Mouse (Mus musculus): ENCODE data around the gene Mrpl22.
"Not testable (repeated sequence)": the region's sequence is repeated elsewhere in the genome, so short reads cannot be mapped to it uniquely, and the experiment has no call there.

DNA sequence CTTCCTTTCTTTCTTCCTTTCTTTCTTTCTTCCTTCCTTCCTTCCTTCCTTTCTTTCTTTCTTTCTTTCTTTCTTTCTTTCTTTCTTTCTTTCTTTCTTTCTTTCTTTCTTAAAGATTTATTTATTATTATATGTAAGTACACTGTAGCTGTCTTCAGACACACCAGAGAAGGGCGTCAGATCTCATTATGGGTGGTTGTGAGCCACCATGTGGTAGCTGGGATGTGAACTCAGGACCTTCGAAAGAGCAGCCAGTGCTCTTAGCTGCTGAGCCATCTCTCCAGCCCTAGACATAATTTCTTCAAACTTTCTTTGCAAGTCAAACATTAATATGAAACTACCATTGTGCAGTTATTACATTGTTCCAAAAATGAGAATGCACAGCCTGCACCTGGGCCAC, 53.4 kb downstream of the Mrpl22 start:
- TF ChIP-seq POLR2A (IDR thresholded peaks at IDR 0.05; ENCODE audit: insufficient read length, low read depth); MYOG (IDR thresholded peaks at IDR 0.05; ENCODE audit: control insufficient read depth in 1 of 3, insufficient read depth in 1 of 3, insufficient read length in 2 of 3, low read depth in 2 of 3); USF1 (IDR thresholded peaks at IDR 0.05; ENCODE audit: low read depth); TCF3 (IDR thresholded peaks at IDR 0.05; ENCODE audit: insufficient read length, low read depth); TCF12 (IDR thresholded peaks at IDR 0.05; ENCODE audit: insufficient read depth, poor library complexity, severe bottlenecking); CEBPB (IDR thresholded peaks at IDR 0.05; ENCODE audit: insufficient read depth, poor library complexity, severe bottlenecking); MAX (IDR thresholded peaks at IDR 0.05; ENCODE audit: low read depth); MYOD1 (IDR thresholded peaks at IDR 0.05; ENCODE audit: control insufficient read depth in 1 of 3, insufficient read length in 2 of 3, low read depth in 2 of 3); E2F4 (IDR thresholded peaks at IDR 0.05; ENCODE audit: insufficient read depth); POLR2AphosphoS2 (IDR thresholded peaks at IDR 0.05; ENCODE audit: insufficient read length, low read depth): not testable (repeated sequence)

Data from myocyte (in vitro differentiated cells).